Mouse (Mus musculus) olfactory bulb, adult 2 months (tissue): ENCODE results near the gene Tpmt. TPM values are rescaled to one million over a fixed set of nuclear protein-coding genes. Genes with fewer than 3 reads are reported as not detected.

Experiments used
- H3K27ac ChIP-seq: fragments of 200-500 bp; 2 replicates; pipeline ENCODE4 v1.5.1; 2012; ENCODE audit warnings: low read depth, low read length; ENCODE audit not compliant: insufficient read depth
- H3K4me1 ChIP-seq: fragments of 200-500 bp; 2 replicates; pipeline ENCODE4 v1.6.1; 2012; ENCODE audit warnings: low read length; ENCODE audit not compliant: control insufficient read depth, insufficient read depth
- H3K4me3 ChIP-seq: fragments of 200-500 bp; 2 replicates; pipeline ENCODE4 v1.5.1; 2012; ENCODE audit warnings: mild to moderate bottlenecking, low read depth, low read length, moderate library complexity; ENCODE audit not compliant: insufficient read depth
- CTCF ChIP-seq: fragments of 200-500 bp; IDR thresholded peaks from 2 replicates; pipeline ENCODE4 v1.5.1; 2012; ENCODE audit warnings: low read depth, mild to moderate bottlenecking, low read length, moderate library complexity; ENCODE audit not compliant: insufficient read depth
- POLR2A ChIP-seq: fragments of 200-500 bp; IDR thresholded peaks from 2 replicates; pipeline ENCODE4 v1.6.1; 2012; ENCODE audit warnings: mild to moderate bottlenecking, low read depth, low read length, moderate library complexity; ENCODE audit not compliant: insufficient read depth
- WGBS: fragments of 180-500 bp; shearing (Covaris S2); methylation state at CpG from one replicate; pipeline ENCODE4 v1.1.7; 2018; 5-methylcytosine and 5-hydroxymethylcytosine counted together
- polyA plus RNA-seq: library from polyadenylated mRNA; stranded (reverse); fragments of >200 nt; gene quantifications from 2 replicates; pipeline ENCODE4 v1.2.4, GENCODE M21; 2012; ENCODE audit warnings: low replicate concordance; ENCODE audit not compliant: missing spikeins, insufficient read depth, insufficient read length

Tpmt gene
- polyA plus RNA-seq, 1 experiment, result not detected

DNA sequence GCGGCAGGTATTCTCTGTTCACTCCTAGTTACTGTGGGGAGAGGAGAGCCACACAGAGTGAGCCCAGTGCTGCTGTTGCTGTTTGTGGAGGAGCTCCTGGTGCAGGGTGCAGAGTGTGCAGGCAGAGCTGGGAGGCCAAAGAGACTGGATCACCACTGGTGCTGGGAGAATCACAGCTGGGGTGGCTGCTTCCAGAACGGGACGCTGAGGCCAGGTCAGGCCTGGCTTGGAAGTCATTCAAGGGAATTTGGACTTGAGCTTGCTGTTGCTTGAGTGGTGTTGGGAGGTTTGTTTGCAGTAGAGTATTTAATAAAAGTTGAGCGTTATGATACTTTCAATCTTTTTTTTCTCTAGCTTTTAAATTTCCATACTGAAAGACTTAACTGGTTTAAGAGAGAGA lies 3.5 kb upstream of the Tpmt start:
- TF ChIP-seq POLR2A (no peak), CTCF (no peak)
- peaks cover 11% of the 10 kb centered on the region for H3K4me1 ChIP-seq
- no peak overlapping the region for H3K27ac ChIP-seq
- 92% methylated on average over 4 of the region's 4 CpGs for WGBS
- no peak overlapping the region for H3K4me3 ChIP-seq

DNA sequence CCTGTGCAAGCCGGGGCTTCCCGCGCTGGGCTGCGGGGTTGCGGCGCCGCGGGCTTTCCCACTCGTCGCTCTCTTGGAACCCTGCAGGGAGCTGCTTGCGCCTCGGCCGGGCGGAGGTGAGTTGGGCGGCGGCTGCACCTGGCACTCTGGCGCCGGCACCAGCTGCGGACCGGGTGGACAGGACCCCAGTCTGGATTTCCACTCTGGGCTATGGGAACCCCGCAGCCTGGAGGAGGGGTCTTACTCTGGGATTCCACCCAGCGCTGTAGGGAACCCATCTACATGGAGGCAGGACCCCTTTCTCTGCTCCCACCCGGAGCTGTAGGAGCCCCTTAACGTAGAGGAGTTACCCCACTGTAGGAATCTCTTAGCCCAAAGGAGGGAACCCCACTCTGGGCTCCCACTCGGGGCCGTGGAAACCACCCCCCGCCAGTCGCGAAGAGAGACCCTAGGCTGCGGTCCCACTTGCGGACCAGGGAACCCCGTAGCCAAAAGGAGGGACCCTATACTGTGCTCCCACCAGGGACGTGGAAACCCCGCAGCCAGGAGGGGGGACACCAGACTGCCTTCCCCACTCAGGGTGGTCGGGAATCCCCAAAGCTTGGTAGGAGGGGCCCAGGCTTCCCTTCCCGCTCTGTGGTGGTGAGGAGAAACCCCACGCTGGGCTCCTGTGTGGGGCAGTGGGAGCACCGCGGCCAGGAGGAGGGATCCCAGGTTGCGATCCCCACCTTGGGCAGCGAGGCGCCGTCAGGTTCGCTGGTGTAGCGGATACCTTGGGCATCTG lies 512 bp downstream of the Tpmt start:
- no peak overlapping the region for H3K27ac ChIP-seq
- no peak for TF ChIP-seq POLR2A
- no peak for TF ChIP-seq CTCF
- WGBS, result 2% methylated on average over 45 of the region's 45 CpGs

DNA sequence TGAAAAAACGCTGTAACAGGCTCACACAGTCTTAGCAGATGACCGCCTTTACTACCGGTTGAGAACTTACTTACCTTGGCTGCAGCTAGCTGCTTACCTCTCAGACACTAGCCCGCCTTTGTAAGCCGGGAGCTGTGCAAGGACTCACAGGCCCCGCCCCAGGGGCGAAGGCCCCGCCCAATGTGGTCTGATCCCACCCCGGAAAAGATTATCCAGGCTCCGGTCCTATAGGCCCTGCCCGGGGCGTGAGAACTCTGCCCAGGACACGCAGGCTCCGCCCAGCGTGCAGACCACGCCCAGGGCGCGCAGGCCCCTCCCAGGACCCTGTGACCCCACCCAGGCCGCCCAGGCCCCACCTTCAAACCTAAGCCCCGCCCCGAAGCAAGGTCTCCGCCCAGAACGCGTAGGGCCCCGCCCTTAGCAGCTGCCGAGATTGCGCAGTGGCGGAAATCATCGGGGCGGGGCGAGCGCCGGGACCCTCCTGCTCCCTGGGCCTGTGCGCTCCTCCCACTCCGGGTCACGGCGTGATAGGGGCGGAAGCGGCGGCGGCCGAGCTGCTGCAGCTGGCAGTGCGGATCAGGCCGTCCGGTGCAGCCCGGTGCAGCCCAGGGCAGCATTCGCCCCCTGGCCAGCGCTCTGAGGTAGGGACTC lies 1.4 kb downstream of the Tpmt start, which contains the start of gene Kdm1b:
Gene Kdm1b (plus strand): TSS at position 470 of the 651 bp plus-strand sequence.
- Histone ChIP-seq H3K27ac (no peak within 1 kb of the TSS), H3K4me1 (peaks cover 13% of the 10 kb centered on the region), H3K4me3 (peak within 1 kb of the TSS; percentile 92)
- WGBS, result under 1% methylated on average over 48 of the region's 48 CpGs
- no peak for TF ChIP-seq CTCF
- peak; percentile 49; the same call in 1 of the 2 replicates for TF ChIP-seq POLR2A

More for the DNA sequence above, 512 bp downstream of the Tpmt start:
- Histone ChIP-seq H3K4me1 (peaks cover 13% of the 10 kb centered on the region), H3K4me3 (peak overlapping the region; percentile 92)

DNA sequence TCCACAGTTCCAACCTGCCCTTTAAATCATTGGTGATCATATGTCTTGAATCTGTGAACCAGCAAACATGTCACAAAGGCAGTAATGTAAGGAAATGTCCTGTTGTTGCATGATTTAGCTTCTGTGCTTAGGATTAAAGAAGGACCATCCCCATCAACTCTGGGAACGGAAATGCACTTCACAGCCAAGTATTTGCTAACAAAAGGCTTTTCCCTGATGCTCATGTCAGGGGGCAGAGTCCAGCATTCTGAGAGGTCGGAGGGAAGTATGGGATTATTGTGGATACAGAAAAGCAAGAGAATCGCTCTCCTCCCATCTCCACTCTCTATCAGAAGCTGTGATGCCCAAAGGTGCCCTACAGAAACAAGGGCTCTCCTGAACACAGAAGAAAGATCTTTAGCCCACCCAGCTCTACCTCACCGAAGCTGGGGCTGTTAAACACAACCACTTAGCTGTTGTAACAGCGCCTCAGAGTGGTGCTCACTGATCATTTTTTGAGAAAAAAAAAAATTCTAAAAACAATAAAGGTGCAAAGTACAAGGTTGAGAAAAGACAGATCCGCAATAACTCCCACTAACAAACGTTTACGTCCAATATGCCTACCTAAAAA lies 2.4 kb downstream of the Tpmt start:
- TF ChIP-seq POLR2A (no peak), CTCF (no peak)
- 52% methylated on average over 8 of the region's 8 CpGs for WGBS
- Histone ChIP-seq H3K27ac (no peak overlapping the region), H3K4me3 (no peak overlapping the region), H3K4me1 (peaks cover 13% of the 10 kb centered on the region)

DNA sequence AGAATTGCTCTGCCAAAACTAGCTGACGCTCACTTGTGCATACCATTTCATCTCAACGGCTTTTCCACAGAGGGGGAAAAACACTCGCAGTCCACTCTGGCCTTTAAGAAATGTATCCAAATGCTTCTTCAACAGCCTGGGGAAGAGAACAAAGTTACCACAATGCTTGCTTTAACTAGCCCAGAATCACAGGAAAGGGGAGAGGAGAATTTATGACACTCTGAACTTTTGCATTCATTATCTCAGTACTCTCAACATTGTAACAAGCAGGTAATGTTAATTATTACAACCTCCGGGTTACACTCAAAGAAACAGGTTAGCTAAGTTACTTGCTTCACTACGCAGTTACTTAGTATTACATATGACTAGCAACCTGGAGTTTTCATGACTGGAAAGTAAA lies 4.5 kb downstream of the Tpmt start:
- Histone ChIP-seq H3K27ac (no peak overlapping the region), H3K4me3 (no peak overlapping the region), H3K4me1 (peaks cover 13% of the 10 kb centered on the region)
- WGBS, result 91% methylated on average over 5 of the region's 5 CpGs
- TF ChIP-seq CTCF, result no peak
- no peak for TF ChIP-seq POLR2A

DNA sequence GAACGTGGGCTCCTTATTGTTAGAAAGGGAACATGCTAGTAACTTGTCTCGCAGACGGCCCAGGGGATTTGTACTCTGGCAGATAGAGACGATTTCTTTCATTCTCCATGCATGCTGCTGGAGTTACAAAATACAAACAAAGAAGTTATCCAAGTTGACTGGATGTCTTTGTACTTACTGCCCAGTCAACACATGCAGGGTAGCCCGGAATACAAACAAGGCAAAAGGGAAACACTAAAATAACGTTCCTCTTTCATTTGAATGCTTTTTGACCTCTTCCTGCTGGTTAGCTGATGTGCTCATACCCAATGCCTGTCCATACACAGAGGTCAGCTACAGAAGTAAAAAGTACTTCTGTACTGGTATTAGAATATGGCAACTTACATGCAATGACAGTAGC lies 6.6 kb downstream of the Tpmt start:
- 75% methylated on average over 6 of the region's 6 CpGs for WGBS
- Histone ChIP-seq H3K4me1 (0 out of 2 replicates have a peak, but pooled peaks cover 2% of the 10 kb centered on the region), H3K4me3 (no peak overlapping the region), H3K27ac (no peak overlapping the region)
- TF ChIP-seq CTCF, result no peak
- TF ChIP-seq POLR2A, result no peak

DNA sequence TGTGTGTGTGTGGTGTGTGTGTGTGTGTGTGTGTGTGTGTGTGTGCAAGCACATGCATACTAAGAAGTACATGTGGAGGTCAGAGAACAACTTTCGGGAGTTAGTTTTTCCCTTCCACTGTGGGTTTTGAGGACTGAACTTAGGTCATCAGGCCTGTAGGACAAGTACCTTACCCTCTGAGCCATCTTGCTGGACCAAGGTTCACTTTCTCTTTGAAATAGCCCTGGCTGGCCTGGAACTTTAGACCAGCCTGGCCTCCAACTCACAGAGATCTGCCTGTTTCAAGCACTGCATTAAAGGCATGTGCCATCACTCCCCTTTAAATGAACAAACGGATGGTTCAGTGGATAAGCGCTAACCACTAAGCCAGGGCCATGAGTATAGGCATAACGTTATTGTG lies 10.9 kb downstream of the Tpmt start:
- Histone ChIP-seq H3K27ac (no peak overlapping the region), H3K4me1 (no peaks in the 10 kb centered on the region), H3K4me3 (no peak overlapping the region)
- TF ChIP-seq POLR2A, result no peak
- TF ChIP-seq CTCF, result no peak
- WGBS, result 90% methylated on average over 4 of the region's 4 CpGs

DNA sequence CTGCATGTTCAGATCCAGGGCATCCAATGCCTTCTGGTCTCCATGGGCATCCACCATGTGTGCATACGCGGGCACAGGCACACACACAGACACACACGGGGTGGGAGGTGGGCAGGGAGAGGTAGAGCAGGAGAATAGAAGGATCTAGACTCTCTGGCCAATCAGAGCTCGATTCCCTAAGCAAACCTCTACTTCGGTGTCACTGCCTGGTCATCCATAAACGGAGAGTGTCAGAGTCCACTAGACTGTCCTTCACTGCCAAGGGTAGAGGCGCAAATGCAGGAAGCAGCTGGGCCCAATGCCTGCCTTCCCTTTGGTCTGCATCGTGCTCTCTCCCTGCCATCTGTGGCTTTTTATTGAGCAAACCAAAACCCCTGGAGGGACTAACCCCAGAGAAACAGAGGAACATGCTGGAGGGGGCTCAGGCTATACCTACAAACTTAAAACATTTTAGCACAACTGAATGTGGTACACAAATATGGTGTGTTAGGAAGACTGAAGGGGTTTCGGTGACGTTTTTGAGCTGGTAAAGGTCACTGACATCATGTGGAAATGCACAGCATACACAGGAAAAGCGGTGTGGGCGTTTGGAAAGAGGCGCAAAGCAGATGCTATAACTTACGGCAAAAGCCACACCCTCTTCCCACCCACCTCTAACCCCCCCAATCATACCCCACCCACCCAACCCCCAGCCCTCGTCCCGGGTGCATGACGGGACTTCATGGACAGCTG lies 14.0 kb downstream of the Tpmt start:
- WGBS, result 85% methylated on average over 17 of the region's 17 CpGs
- Histone ChIP-seq H3K27ac (no peak overlapping the region), H3K4me1 (no peaks in the 10 kb centered on the region), H3K4me3 (no peak overlapping the region)
- no peak for TF ChIP-seq CTCF
- no peak for TF ChIP-seq POLR2A
